Mouse (Mus musculus): ENCODE results near the gene C5ar2. TPM values are rescaled to one million over a fixed set of nuclear protein-coding genes. Genes with fewer than 3 reads are reported as not detected.

Gene C5ar2
- polyA plus RNA-seq, 1 experiment: 0.30 TPM

DNA sequence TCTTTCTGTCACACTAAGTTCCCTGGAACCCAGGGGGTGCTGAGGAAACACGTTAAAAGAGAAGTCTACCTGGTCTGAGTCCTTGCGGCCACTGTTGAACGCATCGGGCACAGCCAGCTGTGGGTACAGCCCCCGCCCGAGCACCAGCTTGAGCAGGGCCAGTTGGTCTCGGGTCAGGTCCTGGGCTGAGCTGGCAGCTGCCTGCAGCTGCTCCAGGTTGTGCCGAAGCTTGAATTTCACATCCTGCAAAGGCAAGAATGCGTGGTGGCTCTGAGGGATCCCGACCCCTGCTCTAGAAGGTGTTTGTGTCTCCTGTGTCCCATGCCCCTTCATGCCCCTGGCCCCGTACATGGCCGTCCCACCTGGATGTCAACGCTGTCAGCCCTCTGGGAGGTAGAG is 40.5 kb downstream of the C5ar2 start:
- DNase-seq (ENCODE audit: low read depth, low spot score): no peak
- WGBS: 89% methylated on average over 13 of the region's 13 CpGs

DNA sequence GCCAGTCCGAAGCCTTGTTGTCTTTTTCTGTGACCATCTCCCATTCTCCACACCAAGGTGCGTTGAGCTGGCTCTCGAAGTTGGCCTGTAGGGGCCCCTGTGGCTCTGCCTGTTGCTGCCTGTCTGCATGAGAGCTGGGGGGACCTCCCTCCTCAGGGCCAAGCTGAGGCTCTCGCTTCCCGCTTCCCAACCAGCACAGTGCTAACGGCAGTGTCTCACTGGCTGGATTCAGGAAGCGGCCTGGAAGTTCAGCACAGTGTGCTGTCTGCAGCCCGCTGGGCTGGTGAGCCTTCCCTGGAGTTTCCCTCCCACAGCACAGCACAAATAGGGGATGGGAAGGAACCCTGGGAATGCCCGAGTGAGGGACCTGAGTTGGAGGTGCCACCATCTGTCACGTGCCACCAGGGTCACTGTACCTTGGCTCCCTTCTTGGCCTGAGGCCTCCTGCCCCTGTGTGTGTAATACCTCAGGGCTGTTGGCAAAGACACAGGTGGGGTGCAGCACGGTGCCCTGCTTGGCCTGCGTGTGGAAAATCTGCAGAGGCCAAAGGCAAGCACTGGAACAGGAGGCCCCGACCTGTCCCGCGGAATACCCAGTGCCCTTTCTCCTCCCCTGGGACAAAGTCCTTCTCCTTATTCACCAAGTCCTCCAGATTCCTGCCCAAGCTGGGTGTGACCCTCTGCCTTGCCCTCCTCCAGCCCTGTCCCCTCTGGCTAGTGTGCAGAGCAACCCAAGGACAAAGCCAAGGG is 41.0 kb downstream of the C5ar2 start:
- WGBS: 75% methylated on average over 15 of the region's 15 CpGs
- no peak for DNase-seq (ENCODE audit: low read depth, low spot score)

DNA sequence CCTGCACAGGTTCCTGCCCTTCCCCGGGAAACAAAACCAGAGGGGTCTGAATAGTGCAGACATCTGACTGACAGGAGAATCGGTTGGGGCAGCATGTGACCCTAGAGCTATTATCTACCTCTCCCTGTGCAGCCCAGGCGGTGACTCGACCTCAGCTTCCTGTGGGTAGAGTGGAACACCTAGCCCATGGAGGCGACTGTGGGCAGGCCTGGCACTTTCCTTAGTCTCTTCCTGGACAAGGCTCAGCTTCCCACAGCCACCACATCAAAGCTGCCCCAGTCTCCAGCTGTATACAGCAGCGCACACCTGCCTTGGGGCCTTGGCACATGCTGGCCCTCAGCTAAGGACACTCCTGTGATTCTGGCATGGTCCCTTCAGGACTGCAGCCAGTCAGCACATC is 42.8 kb downstream of the C5ar2 start:
- 78% methylated on average over 6 of the region's 6 CpGs for WGBS
- no peak for DNase-seq (ENCODE audit: low read depth, low spot score)

DNA sequence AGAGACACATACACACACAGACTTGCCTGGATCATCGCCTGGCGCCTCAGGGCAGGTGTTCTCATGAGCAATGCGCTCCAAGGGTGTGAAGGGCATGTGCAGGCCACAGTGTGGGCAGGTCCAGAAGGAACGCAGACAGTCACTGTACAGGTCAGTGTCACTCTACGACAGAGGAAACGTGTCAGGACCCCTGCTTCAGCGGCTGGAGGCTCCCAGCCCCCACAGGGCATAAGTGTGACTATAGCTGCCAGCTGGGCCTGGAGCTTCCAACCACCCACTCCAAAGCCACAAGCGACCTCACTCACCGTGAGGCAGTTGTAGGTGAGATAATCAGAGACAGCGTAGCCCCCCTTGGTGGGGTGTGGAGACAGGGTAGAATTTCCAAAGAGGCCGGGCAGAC is 45.4 kb downstream of the C5ar2 start:
- DNase-seq (ENCODE audit: low read depth, low spot score): no peak
- WGBS: 85% methylated on average over 11 of the region's 11 CpGs

DNA sequence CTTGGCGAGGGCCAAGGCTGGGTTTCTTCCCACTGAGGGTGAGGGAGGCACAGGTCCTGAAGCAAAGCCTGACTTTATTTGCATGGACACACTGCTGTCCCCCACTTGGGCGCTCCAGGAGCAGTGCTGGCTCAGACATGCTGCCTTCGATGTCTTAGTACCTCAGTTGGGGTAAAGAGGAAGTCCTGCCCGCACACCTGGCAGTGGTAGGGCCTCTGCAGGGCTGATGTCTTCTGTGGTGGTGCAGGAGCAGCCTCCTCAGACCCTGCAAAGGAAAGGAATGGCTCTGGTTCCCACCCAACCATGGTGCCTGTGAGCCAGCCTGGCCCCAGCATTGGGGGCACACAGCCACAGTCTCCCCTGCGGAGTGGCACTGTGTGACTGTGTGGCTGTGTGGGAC is 46.8 kb downstream of the C5ar2 start:
- no peak for DNase-seq (ENCODE audit: low read depth, low spot score)
- 73% methylated on average over 5 of the region's 5 CpGs for WGBS

DNA sequence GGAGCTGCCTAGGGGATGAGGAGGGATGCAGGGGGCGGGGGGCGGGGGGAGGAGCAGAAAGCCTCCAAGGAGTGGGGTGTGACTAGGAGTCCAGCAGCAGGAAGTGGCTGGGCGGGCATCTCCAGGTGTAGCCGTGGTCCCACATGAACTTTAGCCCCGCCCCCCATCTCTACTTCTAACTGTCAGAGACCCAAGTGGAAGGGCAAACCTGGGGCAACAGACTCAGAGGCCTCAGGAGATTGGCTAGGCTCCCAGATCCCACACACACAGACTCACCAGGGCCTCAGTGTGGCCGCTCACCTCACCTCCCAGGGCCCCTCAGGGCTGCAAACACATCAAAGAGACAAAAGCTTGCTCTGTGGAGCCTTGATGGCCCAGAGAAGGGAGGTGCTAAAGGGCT is 47.3 kb downstream of the C5ar2 start:
- WGBS: 69% methylated on average over 6 of the region's 6 CpGs

DNA sequence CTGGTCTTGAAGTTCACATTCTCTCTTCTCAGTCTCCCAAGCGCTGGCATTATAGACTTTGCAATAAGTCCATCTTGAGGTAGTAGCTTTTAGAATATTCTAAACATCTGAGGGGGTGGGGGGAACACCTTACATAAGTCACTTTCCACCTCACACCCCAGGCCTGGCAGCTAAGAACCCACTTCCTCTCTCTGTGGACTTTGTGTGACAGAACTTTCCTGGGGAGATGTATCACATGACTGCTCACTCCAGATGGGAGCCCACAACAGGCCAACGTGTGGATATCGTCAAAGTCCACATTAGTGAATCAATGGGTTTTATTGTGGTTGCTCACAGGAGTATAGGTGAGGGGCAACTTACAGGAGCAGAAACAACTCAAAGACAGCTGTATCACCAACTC is 50.3 kb downstream of the C5ar2 start:
- 28% methylated on average over 3 of the region's 3 CpGs for WGBS
- DNase-seq (ENCODE audit: low read depth, low spot score): no peak

More for the DNA sequence above, 47.3 kb downstream of the C5ar2 start:
- no peak for DNase-seq (ENCODE audit: low read depth, low spot score)

DNA sequence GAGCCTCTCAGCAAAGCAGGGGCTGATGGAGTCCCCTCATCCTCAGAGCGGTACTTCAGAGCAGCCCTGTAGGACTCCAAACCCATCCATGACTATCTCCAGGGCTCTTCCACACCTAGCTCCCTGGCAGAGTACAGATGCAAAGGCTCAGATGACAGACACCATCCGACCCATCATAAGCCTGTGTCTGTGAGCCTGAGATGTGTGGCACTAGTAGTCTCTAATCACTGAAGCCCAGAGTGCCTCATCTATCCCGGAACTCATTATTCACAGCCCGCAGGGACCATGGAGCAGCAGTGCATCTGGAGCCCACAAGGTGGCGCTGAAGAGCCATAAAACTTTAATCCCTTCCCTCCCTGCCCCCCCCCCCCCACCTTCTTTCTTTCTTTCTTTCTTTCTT is 51.6 kb downstream of the C5ar2 start:
- DNase-seq (ENCODE audit: low read depth, low spot score): peak; percentile 44
- 16% methylated on average over 5 of the region's 5 CpGs for WGBS

DNA sequence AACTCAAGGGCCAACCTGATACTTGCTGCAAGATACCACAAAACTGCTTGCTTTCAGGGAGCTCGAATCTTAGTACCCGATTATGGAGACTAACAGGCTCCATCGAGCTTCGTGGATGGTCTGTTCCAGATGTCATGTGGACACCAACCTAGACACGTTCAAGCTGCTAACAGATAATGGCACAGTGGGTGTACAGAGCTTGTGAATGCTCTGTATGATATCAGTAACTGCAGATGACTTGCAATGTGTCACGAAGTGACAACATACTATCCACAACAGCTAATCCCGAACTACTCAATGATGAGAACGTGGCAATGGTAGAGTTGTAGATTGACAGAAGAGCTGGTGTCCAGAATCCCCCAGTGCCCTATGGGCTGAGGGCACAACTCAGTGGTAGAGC is 56.5 kb downstream of the C5ar2 start:
- no peak for DNase-seq (ENCODE audit: low read depth, low spot score)
- 77% methylated on average over 8 of the region's 8 CpGs for WGBS

Other genes with a start within 250 kb of the C5ar2 start
- 8.1 and 9.5 TPM in 2 replicates for gene Bicra, start 196.2 kb downstream of the C5ar2 start, polyA plus RNA-seq (2012; rRNA removed)
- gene Zfp541, start 182.3 kb downstream of the C5ar2 start, polyA plus RNA-seq (2012; rRNA removed): 0.03 TPM in 1 of 2 replicates, not detected in the other
- gene Napa, start 145.7 kb downstream of the C5ar2 start, polyA plus RNA-seq (2012; rRNA removed): 139 and 170 TPM in 2 replicates
- 21.4 and 25.2 TPM in 2 replicates for gene Kptn, start 124.3 kb downstream of the C5ar2 start, polyA plus RNA-seq (2012; rRNA removed)
- 1.1 and 1.3 TPM in 2 replicates for gene Slc8a2, start 114.3 kb downstream of the C5ar2 start, polyA plus RNA-seq (2012; rRNA removed)
- gene Meis3, start 69.1 kb downstream of the C5ar2 start, polyA plus RNA-seq (2012; rRNA removed): 13.0 and 13.6 TPM in 2 replicates
- 16.1 and 16.5 TPM in 2 replicates for gene Dhx34, start 22.1 kb downstream of the C5ar2 start, polyA plus RNA-seq (2012; rRNA removed)
- gene C5ar1, start 15.4 kb upstream of the C5ar2 start, polyA plus RNA-seq (2012; rRNA removed): 8.8 and 10.1 TPM in 2 replicates
- 21.6 and 27.9 TPM in 2 replicates for gene Inafm1, start 29.5 kb upstream of the C5ar2 start, polyA plus RNA-seq (2012; rRNA removed)
- gene Ccdc9, start 42.6 kb upstream of the C5ar2 start, polyA plus RNA-seq (2012; rRNA removed): 22.7 and 37.9 TPM in 2 replicates
- 3.7 and 4.8 TPM in 2 replicates for gene Bbc3, start 64.2 kb upstream of the C5ar2 start, polyA plus RNA-seq (2012; rRNA removed)
- 39.4 and 45.4 TPM in 2 replicates for gene Sae1, start 143.7 kb upstream of the C5ar2 start, polyA plus RNA-seq (2012; rRNA removed)
- gene Zc3h4, start 156.8 kb upstream of the C5ar2 start, polyA plus RNA-seq (2012; rRNA removed): 21.8 and 38.0 TPM in 2 replicates
- 80.4 and 82.3 TPM in 2 replicates for gene Tmem160, start 208.6 kb upstream of the C5ar2 start, polyA plus RNA-seq (2012; rRNA removed)
- gene Npas1, start 233.6 kb upstream of the C5ar2 start, polyA plus RNA-seq (2012; rRNA removed): 0.09 TPM in 1 of 2 replicates, not detected in the other

Measured in large intestine, adult 2 months (tissue).